Mouse (Mus musculus): Measurements from ENCODE around the gene Camk1d. TPM values are rescaled to one million over a fixed set of nuclear protein-coding genes. Genes with fewer than 3 reads are reported as not detected.

The Camk1d gene
- 0.59 and 0.74 TPM in 2 replicates for polyA plus RNA-seq (2016; fragmentation: Nextera tagmentation; extraction: Ambion mirVana)

GRCm38 (mm10) chr2:5714211-5715053 lies at the start of gene Camk1d:
TSS of gene Camk1d (minus strand) at chr2:5714515.
- peaks cover 64% of the 10 kb centered on the region for H3K27me3 ChIP-seq (replicated peaks; ENCODE audit: low read depth, poor library complexity, severe bottlenecking)
- H3K4me1 ChIP-seq = peaks cover 26% of the 10 kb centered on the region
- peak within 1 kb of the TSS; percentile 81 for H3K4me3 ChIP-seq
- peak within 1 kb of the TSS; percentile 72 for H3K27ac ChIP-seq (replicated peaks)
- H3K9me3 ChIP-seq = peaks cover 5% of the 10 kb centered on the region; the same call in 1 of the 2 replicates
- WGBS = under 1% methylated on average over 80 of the region's 80 CpGs
- peak; percentile 83 for DNase-seq (ENCODE audit: low spot score)
- no peaks in the 10 kb centered on the region for H3K36me3 ChIP-seq (replicated peaks)

- 92% methylated on average over 3 of the region's 3 CpGs for WGBS
- no peaks in the 10 kb centered on the region for H3K4me1 ChIP-seq
Observed at GRCm38 (mm10) chr2:5762031-5762430, 47.7 kb upstream of the Camk1d start.

GRCm38 (mm10) chr2:5760479-5761008 lies 46.2 kb upstream of the Camk1d start:
- 92% methylated on average over 8 of the region's 8 CpGs for WGBS

More at GRCm38 (mm10) chr2:5762031-5762430, 47.7 kb upstream of the Camk1d start:
- no peak for DNase-seq (ENCODE audit: low spot score)
- Histone ChIP-seq H3K27ac (replicated peaks) (no peak overlapping the region), H3K27me3 (replicated peaks; ENCODE audit: low read depth, poor library complexity, severe bottlenecking) (no peaks in the 10 kb centered on the region), H3K9me3 (no peaks in the 10 kb centered on the region), H3K36me3 (replicated peaks) (no peaks in the 10 kb centered on the region), H3K4me3 (no peak overlapping the region)

GRCm38 (mm10) chr2:5758569-5758968 lies 44.3 kb upstream of the Camk1d start:
- DNase-seq (ENCODE audit: low spot score) = no peak
- Histone ChIP-seq H3K9me3 (no peaks in the 10 kb centered on the region), H3K36me3 (replicated peaks) (no peaks in the 10 kb centered on the region), H3K4me3 (no peak overlapping the region), H3K27me3 (replicated peaks; ENCODE audit: low read depth, poor library complexity, severe bottlenecking) (no peaks in the 10 kb centered on the region), H3K4me1 (no peaks in the 10 kb centered on the region), H3K27ac (replicated peaks) (no peak overlapping the region)
- 92% methylated on average over 2 of the region's 2 CpGs for WGBS

More at GRCm38 (mm10) chr2:5760479-5761008, 46.2 kb upstream of the Camk1d start:
- no peak for DNase-seq (ENCODE audit: low spot score)
- no peaks in the 10 kb centered on the region for H3K9me3 ChIP-seq
- no peaks in the 10 kb centered on the region for H3K4me1 ChIP-seq
- H3K36me3 ChIP-seq (replicated peaks) = no peaks in the 10 kb centered on the region
- no peak overlapping the region for H3K4me3 ChIP-seq
- no peaks in the 10 kb centered on the region for H3K27me3 ChIP-seq (replicated peaks; ENCODE audit: low read depth, poor library complexity, severe bottlenecking)
- no peak overlapping the region for H3K27ac ChIP-seq (replicated peaks)

- no peak for DNase-seq (ENCODE audit: low spot score)
- no peaks in the 10 kb centered on the region for H3K36me3 ChIP-seq (replicated peaks)
- no peaks in the 10 kb centered on the region for H3K9me3 ChIP-seq
- H3K27me3 ChIP-seq (replicated peaks; ENCODE audit: low read depth, poor library complexity, severe bottlenecking) = no peaks in the 10 kb centered on the region
- H3K4me1 ChIP-seq = no peaks in the 10 kb centered on the region
- WGBS = 89% methylated on average over 3 of the region's 3 CpGs
- H3K4me3 ChIP-seq = no peak overlapping the region
- H3K27ac ChIP-seq (replicated peaks) = no peak overlapping the region
Observed at GRCm38 (mm10) chr2:5750872-5751271, 36.6 kb upstream of the Camk1d start.

- Histone ChIP-seq H3K4me1 (no peaks in the 10 kb centered on the region), H3K27me3 (replicated peaks; ENCODE audit: low read depth, poor library complexity, severe bottlenecking) (no peaks in the 10 kb centered on the region), H3K27ac (replicated peaks) (no peak overlapping the region), H3K4me3 (no peak overlapping the region), H3K36me3 (replicated peaks) (no peaks in the 10 kb centered on the region), H3K9me3 (no peaks in the 10 kb centered on the region)
- whole genome bisulfite sequencing = 84% methylated on average over 6 of the region's 6 CpGs
- DNase-seq (ENCODE audit: low spot score) = no peak
Observed at GRCm38 (mm10) chr2:5749210-5749609, 34.9 kb upstream of the Camk1d start.

GRCm38 (mm10) chr2:5747545-5748043 lies 33.3 kb upstream of the Camk1d start:
- 81% methylated on average over 5 of the region's 5 CpGs for WGBS
- H3K27ac ChIP-seq (replicated peaks) = no peak overlapping the region
- DNase-seq (ENCODE audit: low spot score) = no peak
- no peaks in the 10 kb centered on the region for H3K9me3 ChIP-seq
- H3K4me3 ChIP-seq = no peak overlapping the region
- no peaks in the 10 kb centered on the region for H3K27me3 ChIP-seq (replicated peaks; ENCODE audit: low read depth, poor library complexity, severe bottlenecking)
- H3K36me3 ChIP-seq (replicated peaks) = no peaks in the 10 kb centered on the region
- no peaks in the 10 kb centered on the region for H3K4me1 ChIP-seq

GRCm38 (mm10) chr2:5746529-5746928 lies 32.2 kb upstream of the Camk1d start:
- Histone ChIP-seq H3K4me1 (no peaks in the 10 kb centered on the region), H3K27me3 (replicated peaks; ENCODE audit: low read depth, poor library complexity, severe bottlenecking) (no peaks in the 10 kb centered on the region), H3K36me3 (replicated peaks) (no peaks in the 10 kb centered on the region), H3K4me3 (no peak overlapping the region), H3K9me3 (no peaks in the 10 kb centered on the region), H3K27ac (replicated peaks) (no peak overlapping the region)
- 87% methylated on average over 12 of the region's 12 CpGs for WGBS
- DNase-seq (ENCODE audit: low spot score) = no peak

- no peaks in the 10 kb centered on the region for H3K36me3 ChIP-seq (replicated peaks)
- H3K27ac ChIP-seq (replicated peaks) = no peak overlapping the region
- 80% methylated on average over 8 of the region's 8 CpGs for WGBS
- H3K4me3 ChIP-seq = no peak overlapping the region
- no peaks in the 10 kb centered on the region for H3K9me3 ChIP-seq
- H3K4me1 ChIP-seq = no peaks in the 10 kb centered on the region
- no peak for DNase-seq (ENCODE audit: low spot score)
- H3K27me3 ChIP-seq (replicated peaks; ENCODE audit: low read depth, poor library complexity, severe bottlenecking) = no peaks in the 10 kb centered on the region
Observed at GRCm38 (mm10) chr2:5743886-5744285, 29.6 kb upstream of the Camk1d start.

GRCm38 (mm10) chr2:5740913-5741312 lies 26.6 kb upstream of the Camk1d start:
- Histone ChIP-seq H3K27me3 (replicated peaks; ENCODE audit: low read depth, poor library complexity, severe bottlenecking) (no peaks in the 10 kb centered on the region), H3K27ac (replicated peaks) (no peak overlapping the region), H3K4me3 (no peak overlapping the region), H3K36me3 (replicated peaks) (no peaks in the 10 kb centered on the region), H3K9me3 (no peaks in the 10 kb centered on the region), H3K4me1 (no peaks in the 10 kb centered on the region)
- DNase-seq (ENCODE audit: low spot score) = no peak
- WGBS = 87% methylated on average over 1 of the region's 1 CpGs

- Histone ChIP-seq H3K4me1 (no peaks in the 10 kb centered on the region), H3K9me3 (no peaks in the 10 kb centered on the region), H3K36me3 (replicated peaks) (no peaks in the 10 kb centered on the region), H3K27me3 (replicated peaks; ENCODE audit: low read depth, poor library complexity, severe bottlenecking) (no peaks in the 10 kb centered on the region), H3K27ac (replicated peaks) (no peak overlapping the region), H3K4me3 (no peak overlapping the region)
- 31% methylated on average over 2 of the region's 2 CpGs for WGBS
- no peak for DNase-seq (ENCODE audit: low spot score)
Observed at GRCm38 (mm10) chr2:5735881-5736280, 21.6 kb upstream of the Camk1d start.

- Histone ChIP-seq H3K4me3 (no peak overlapping the region), H3K9me3 (no peaks in the 10 kb centered on the region), H3K4me1 (peaks cover 8% of the 10 kb centered on the region), H3K27ac (replicated peaks) (no peak overlapping the region), H3K36me3 (replicated peaks) (no peaks in the 10 kb centered on the region), H3K27me3 (replicated peaks; ENCODE audit: low read depth, poor library complexity, severe bottlenecking) (no peaks in the 10 kb centered on the region)
- no peak for DNase-seq (ENCODE audit: low spot score)
- 81% methylated on average over 3 of the region's 3 CpGs for WGBS
Observed at GRCm38 (mm10) chr2:5733300-5734085, 19.2 kb upstream of the Camk1d start.
